Mouse (Mus musculus) limb, embryonic 13.5 days (tissue): Measurements from ENCODE around the gene Zfp773. TPM values are rescaled to one million over a fixed set of nuclear protein-coding genes. Genes with fewer than 3 reads are reported as not detected.
"Not testable (repeated sequence)": the region's sequence is repeated elsewhere in the genome, so short reads cannot be mapped to it uniquely, and the experiment has no call there.

Experiments used
- ATAC-seq: fragments of 200-750 bp; cut with Nextera tagmentation; 2 replicates; pipeline ENCODE4 v1.8.0; 2017; ENCODE audit warnings: low read depth, moderate number of reproducible peaks, moderate TSS enrichment; ENCODE audit not compliant: low FRiP score
- H3K27ac ChIP-seq: fragments of 300-500 bp; sonication (generic); 2 replicates; pipeline ENCODE4 v1.5.1; 2015; ENCODE audit warnings: inconsistent platforms, mild to moderate bottlenecking, moderate library complexity
- H3K27me3 ChIP-seq: fragments of 300-500 bp; sonication (generic); 2 replicates; pipeline ENCODE4 v1.6.1; 2015; ENCODE audit warnings: mild to moderate bottlenecking, inconsistent platforms
- H3K36me3 ChIP-seq: fragments of 300-500 bp; sonication (generic); 2 replicates; pipeline ENCODE4 v1.6.1; 2015; ENCODE audit warnings: inconsistent platforms, mild to moderate bottlenecking, moderate library complexity
- H3K4me1 ChIP-seq: fragments of 300-500 bp; sonication (generic); 2 replicates; pipeline ENCODE4 v1.6.1; 2015; ENCODE audit warnings: inconsistent platforms
- H3K4me2 ChIP-seq: fragments of 300-500 bp; sonication (generic); replicated peaks from 2 replicates; pipeline ENCODE4 v1.6.1; 2015; ENCODE audit warnings: inconsistent platforms, mild to moderate bottlenecking, moderate library complexity
- H3K4me3 ChIP-seq: fragments of 300-500 bp; sonication (generic); 2 replicates; pipeline ENCODE4 v1.5.1; 2015; ENCODE audit warnings: moderate library complexity, mild to moderate bottlenecking, inconsistent platforms
- H3K9ac ChIP-seq: fragments of 300-500 bp; sonication (generic); 2 replicates; pipeline ENCODE4 v1.6.1; 2015; ENCODE audit warnings: mild to moderate bottlenecking, inconsistent platforms
- H3K9me3 ChIP-seq: fragments of 300-500 bp; sonication (generic); 2 replicates; pipeline ENCODE4 v1.6.1; 2016; ENCODE audit warnings: inconsistent platforms
- WGBS: fragments of 180-500 bp; shearing (Covaris S2); methylation state at CpG from one replicate; pipeline ENCODE4 v1.1.7; 2015; 5-methylcytosine and 5-hydroxymethylcytosine counted together
- polyA plus RNA-seq: library from polyadenylated mRNA; unstranded; fragments of >200 nt; fragmentation: Nextera tagmentation; extraction: Ambion mirVana; gene quantifications from 2 replicates; pipeline ENCODE4 v1.2.1, GENCODE M21; 2015

Zfp773 gene
- 3.3 and 3.9 TPM in 2 replicates for polyA plus RNA-seq

DNA sequence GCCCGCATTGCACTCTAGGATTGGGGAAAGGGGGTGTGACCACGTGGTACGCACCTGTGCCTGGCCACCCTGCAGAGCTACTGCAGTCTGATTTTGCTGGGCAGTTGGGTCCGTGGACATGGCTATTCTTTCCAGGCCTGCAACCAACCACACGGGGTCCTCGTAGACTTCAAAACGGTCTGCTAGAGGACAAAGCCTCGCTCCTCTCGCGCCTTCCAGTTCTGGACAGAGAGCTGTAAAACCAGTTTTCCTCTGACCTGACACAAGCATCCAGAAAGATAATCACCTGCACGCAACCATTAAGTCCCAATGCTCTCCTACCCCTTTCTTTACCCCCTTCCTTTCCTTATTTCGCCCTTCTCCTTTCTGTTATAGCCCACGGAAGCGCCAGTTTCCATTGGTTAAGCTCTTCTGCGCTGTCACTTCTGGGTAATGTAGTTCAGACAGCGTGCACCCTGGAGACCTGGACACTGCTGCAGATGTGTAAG is at the start of gene Zfp773:
Gene Zfp773, minus strand, starts transcription at position 377 of the 488 bp plus-strand sequence.
- Histone ChIP-seq H3K9ac (peak within 1 kb of the TSS; percentile 70), H3K4me3 (peak within 1 kb of the TSS; percentile 54), H3K4me2 (peak within 1 kb of the TSS; percentile 69), H3K9me3 (no peaks in the 10 kb centered on the region), H3K4me1 (no peaks in the 10 kb centered on the region), H3K27ac (peak within 1 kb of the TSS; percentile 28; the same call in 1 of the 2 replicates), H3K27me3 (no peaks in the 10 kb centered on the region), H3K36me3 (peaks cover 12% of the 10 kb centered on the region; the same call in 1 of the 2 replicates)
- ATAC-seq: peak; percentile 95
- 5% methylated on average over 16 of the region's 16 CpGs for WGBS

DNA sequence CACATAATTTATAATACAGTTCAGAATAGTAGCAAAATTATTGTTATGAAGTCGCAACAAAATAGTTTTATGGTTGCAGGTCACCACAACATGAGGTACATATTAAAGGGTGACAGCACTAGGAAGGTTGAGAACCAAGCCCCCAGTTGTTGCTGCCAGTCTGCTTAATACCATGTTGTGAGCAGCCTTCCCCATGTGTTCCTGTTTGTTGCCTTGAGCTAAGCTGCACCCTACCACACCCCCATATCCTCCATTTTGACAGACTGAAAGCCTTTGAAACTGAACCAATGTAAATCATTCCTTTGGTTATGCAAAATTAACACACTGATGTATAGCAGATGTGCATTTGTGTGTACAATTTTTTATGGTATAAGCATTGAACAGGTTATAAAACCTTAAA is 49.3 kb upstream of the Zfp773 start:
- no peak overlapping the region for H3K4me3 ChIP-seq
- no peak overlapping the region for H3K27ac ChIP-seq
- H3K4me2 ChIP-seq: no peak overlapping the region
- 59% methylated on average over 1 of the region's 1 CpGs for WGBS
- H3K4me1 ChIP-seq: peaks cover 4% of the 10 kb centered on the region; the same call in 1 of the 2 replicates
- H3K27me3 ChIP-seq: no peaks in the 10 kb centered on the region
- 0 out of 2 replicates have a peak, but pooled peaks have one; percentile 3 for ATAC-seq
- no peak overlapping the region for H3K9ac ChIP-seq
- H3K36me3 ChIP-seq: peaks cover 26% of the 10 kb centered on the region
- H3K9me3 ChIP-seq: no peaks in the 10 kb centered on the region

DNA sequence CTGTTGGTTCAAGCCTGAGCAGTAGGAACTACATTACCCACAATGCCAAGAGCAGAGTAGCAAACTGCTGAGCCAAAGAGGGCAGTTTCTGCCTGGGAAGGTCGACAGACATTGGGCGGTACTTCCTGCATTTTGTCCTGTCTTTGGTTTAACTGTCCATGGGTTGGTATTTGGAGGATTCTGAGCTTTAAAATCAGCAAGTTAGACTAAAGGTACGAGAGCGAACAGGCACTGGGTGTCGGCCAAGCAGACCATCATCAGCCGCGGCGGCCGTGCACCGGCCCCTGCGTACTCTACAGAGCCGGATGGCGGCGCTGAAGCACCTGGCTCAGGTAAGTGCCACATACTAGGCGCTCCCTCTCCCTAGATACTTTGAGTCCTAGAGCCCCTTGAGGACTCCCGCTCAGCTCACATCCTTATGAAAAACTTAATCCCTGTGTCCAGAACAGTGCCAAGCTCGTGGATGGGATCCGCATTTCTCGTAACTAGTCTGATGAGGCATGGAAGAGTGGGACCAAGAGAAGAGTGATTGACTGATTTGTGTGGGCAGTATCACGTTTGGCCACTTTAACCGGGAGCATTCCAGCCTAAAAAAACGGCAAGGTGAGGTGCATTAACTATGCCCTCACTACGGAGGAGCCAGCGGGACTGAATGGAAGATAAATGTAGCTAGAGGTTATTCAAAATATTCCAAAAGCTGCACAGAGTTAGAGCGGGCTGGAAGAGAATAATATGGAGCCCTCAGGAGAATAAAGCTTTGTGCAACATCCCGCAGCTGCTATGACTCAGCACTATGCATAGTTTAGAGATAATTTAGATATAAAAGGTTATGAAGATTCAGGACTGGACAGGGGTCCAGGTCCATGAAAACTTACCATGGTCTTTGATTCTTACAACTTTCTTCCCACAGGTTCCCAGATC is 34.9 kb upstream of the Zfp773 start, which contains the start of gene Zfp418:
Gene Zfp418, plus strand, starts transcription at position 104 of the 921 bp plus-strand sequence.
- peaks cover 6% of the 10 kb centered on the region for H3K4me1 ChIP-seq
- no peaks in the 10 kb centered on the region for H3K27me3 ChIP-seq
- peak within 1 kb of the TSS; percentile 74 for H3K4me3 ChIP-seq
- no peaks in the 10 kb centered on the region for H3K9me3 ChIP-seq
- peak within 1 kb of the TSS; percentile 76 for H3K4me2 ChIP-seq
- peak within 1 kb of the TSS; percentile 79 for H3K9ac ChIP-seq
- peak within 1 kb of the TSS; percentile 69; the same call in 1 of the 2 replicates for H3K27ac ChIP-seq
- ATAC-seq: peak; percentile 94
- peaks cover 12% of the 10 kb centered on the region for H3K36me3 ChIP-seq
- 1% methylated on average over 26 of the region's 26 CpGs for WGBS

DNA sequence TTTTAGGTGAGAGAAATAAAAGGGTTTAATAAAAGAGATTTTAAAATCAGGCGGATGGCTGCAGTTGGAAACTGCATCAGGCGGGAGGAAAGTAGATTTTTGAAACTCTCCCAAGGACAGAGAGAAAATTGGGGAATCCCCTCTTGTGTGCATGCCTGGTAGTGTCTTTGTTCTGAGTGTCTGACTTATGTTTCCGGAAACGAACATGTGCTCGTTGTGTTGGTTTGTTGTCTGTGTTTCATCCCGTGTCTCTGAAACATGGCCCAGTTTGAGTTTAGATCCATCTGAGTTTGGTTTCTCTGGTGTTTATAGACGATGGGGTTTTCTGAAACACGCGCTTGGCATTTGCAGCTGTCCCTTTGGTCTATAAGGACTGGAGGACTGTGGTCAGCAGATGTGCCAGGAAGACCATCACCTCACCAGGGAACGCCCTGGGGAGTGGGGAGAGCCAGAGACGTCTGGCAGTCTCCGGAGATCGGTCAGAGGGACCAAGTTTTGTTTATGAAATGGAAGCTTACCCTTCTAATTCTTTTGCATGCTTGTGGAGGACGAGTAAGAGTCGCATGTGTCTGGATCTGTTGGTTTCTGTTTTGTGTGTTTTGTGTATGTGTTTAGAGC is 9.5 kb upstream of the Zfp773 start:
- Histone ChIP-seq H3K27me3 (no peaks in the 10 kb centered on the region), H3K36me3 (no peaks in the 10 kb centered on the region), H3K27ac (no peak overlapping the region), H3K4me1 (no peaks in the 10 kb centered on the region), H3K9me3 (no peaks in the 10 kb centered on the region; the same call in none of the 2 replicates), H3K4me3 (no peak overlapping the region), H3K9ac (no peak overlapping the region), H3K4me2 (no peak overlapping the region)
- ATAC-seq: no peak
- WGBS: 91% methylated on average over 15 of the region's 15 CpGs

DNA sequence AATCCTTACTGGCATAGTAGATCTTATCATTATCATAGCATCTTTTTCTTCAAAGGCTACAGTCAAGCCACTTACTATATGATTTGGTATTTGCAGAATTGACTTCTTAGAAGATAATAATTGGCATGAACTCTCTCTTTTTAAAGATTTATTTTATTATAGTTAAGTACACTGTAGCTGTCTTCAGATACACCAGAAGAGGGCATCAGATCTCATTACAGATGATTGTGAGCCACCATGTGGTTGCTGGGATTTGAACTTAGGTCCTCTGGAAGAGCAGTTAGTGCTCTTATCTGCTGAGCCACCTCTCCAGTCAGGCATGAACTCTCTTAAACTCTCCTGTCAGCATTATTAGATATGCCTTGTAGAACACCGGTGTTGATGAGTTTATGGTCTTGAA is 7.7 kb upstream of the Zfp773 start:
- no peak for ATAC-seq
- Histone ChIP-seq H3K36me3 (no peaks in the 10 kb centered on the region), H3K4me2 (no peak overlapping the region), H3K27me3 (no peaks in the 10 kb centered on the region), H3K9me3 (no peaks in the 10 kb centered on the region; the same call in none of the 2 replicates), H3K27ac (no peak overlapping the region), H3K9ac (no peak overlapping the region), H3K4me1 (no peaks in the 10 kb centered on the region), H3K4me3 (no peak overlapping the region)
- WGBS: 92% methylated on average over 1 of the region's 1 CpGs

DNA sequence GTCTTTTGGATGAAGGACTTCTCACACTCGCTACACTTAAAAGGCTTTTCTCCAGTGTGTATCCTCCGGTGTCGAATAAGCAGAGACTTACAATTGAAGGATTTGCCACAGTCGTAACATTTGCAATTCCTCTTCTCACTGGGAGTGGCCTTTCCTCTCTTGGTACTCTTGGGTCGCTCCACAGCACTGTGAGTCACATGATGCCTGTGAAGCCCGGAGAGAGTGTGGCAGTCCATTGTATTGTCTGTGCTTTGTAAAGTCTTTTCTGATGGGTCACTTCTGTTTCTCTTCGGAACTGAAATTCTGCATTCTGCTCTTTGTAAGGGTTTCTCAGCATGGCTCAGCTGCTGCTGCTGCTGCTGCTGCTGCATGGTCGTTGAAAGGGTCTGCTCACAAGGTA is 3.8 kb downstream of the Zfp773 start:
- Histone ChIP-seq H3K4me2 (no peak overlapping the region), H3K9me3 (no peaks in the 10 kb centered on the region), H3K4me1 (no peaks in the 10 kb centered on the region), H3K4me3 (no peak overlapping the region), H3K9ac (no peak overlapping the region), H3K27ac (no peak overlapping the region), H3K27me3 (no peaks in the 10 kb centered on the region), H3K36me3 (peaks cover 14% of the 10 kb centered on the region; the same call in 1 of the 2 replicates)
- 78% methylated on average over 8 of the region's 8 CpGs for WGBS
- no peak for ATAC-seq

DNA sequence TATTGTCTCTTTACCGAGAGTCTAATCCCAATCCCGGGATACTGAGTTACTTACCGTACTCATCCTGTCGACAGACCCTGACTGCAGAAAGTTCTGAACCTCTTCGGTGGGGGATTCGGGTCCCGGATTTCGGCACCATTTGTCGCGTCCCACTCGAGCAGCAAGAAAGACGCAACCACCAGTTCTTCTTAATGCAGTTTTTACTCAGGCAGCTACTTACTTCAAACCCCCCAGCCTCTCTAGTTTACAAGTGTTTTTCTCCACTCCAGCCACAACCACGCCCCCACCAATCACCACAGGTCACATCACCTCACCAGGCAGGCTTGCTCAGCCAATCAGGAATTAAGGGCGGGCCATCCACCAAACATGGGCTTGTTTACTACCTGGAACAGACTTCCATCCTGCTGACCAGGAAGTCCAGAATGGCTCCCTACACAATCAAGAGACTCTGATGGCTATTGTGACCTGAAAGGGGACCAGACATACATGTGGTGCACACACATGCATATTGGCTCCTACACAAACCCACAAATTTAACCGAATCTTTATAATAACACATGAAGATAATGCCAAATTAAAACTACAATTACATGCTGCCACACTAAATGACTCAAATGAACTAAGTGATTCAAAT is 5.9 kb downstream of the Zfp773 start:
- not testable (repeated sequence) for H3K27me3 ChIP-seq, H3K27ac ChIP-seq, H3K4me1 ChIP-seq, ATAC-seq, H3K4me3 ChIP-seq, H3K4me2 ChIP-seq, H3K9me3 ChIP-seq, H3K9ac ChIP-seq
- WGBS: 92% methylated on average over 15 of the region's 15 CpGs
- peaks cover 14% of the 10 kb centered on the region; the same call in 1 of the 2 replicates for H3K36me3 ChIP-seq

DNA sequence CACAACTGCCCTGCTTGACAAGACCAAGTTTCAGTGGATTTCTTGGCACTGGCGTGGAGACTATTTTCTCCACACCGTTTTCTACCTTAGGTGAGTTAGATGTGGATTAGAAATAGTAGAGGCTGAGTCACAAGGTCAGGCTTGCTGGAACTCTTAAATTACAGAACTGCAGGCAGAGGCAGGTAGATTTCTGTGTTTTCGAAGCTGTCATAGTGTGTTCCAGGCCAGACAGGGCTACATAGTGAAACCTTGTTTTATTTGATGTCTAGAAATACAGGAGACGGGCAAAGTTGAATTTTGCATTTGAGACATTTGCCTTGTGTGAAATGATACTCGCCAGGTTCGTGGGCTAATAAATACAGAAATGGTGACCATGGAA is 15.0 kb downstream of the Zfp773 start:
- H3K9ac ChIP-seq: no peak overlapping the region
- H3K4me1 ChIP-seq: peaks cover 14% of the 10 kb centered on the region
- peak overlapping the region; percentile 72 for H3K4me2 ChIP-seq
- H3K27me3 ChIP-seq: no peaks in the 10 kb centered on the region
- no peaks in the 10 kb centered on the region for H3K9me3 ChIP-seq
- no peak overlapping the region for H3K27ac ChIP-seq
- H3K36me3 ChIP-seq: peaks cover 30% of the 10 kb centered on the region
- 52% methylated on average over 6 of the region's 6 CpGs for WGBS
- ATAC-seq: no peak; the same call in 1 of the 2 replicates
- peak overlapping the region; percentile 64 for H3K4me3 ChIP-seq

DNA sequence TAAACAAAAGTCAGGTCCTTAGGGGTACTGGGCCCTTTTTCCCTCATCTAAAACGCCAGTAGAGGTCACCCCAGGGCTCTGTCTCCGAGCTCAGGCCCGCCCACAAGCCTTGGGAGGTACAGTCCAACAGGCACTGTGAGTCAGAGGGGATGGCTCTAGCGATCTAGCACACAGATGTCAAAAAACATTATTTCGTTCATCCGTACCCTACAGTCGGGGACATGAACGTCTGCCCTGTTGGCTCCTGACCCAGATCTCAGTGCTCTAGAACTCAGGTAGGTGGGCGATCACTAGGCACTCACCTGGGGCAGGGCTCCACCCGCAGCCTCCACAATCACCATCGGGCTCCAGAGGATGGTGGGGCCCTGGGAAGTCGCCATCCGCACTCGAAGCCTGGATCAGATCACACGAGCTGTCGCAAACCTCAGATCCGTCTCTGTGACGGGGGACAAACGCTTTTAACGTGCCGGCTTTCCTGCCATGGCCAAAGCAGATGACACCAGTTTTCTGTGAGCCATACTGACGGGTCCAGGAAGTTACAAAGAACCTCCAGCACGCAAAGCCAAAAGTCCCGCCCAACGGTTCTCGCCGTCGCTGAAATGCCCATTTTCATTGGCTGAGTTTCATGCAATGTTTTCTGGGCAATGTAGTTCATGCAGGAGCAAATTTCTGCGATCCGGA is 15.5 kb downstream of the Zfp773 start, which contains the start of gene Zfp954:
Gene Zfp954, minus strand, starts transcription at position 568 of the 681 bp plus-strand sequence.
- under 1% methylated on average over 30 of the region's 30 CpGs for WGBS
- peak within 1 kb of the TSS; percentile 64 for H3K4me3 ChIP-seq

DNA sequence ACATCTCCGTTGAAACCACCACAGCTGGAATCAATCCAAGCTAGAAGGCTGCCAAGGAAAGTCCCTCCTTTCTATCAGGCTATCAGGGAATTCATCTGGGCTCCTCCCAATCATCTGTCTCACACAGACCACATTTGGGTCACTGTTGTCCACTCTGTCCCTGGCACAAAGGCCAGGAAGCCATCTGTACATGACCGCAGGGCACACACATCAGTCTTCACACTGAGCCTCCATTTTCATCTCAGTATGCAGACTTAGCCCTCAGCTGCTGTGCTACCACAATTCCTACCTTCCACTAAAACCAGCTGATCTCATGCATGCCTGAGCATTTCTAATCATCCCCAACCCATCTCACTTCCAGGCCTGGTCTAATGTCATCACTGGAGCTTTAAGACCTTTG is 18.1 kb downstream of the Zfp773 start:
- peaks cover 14% of the 10 kb centered on the region for H3K4me1 ChIP-seq
- no peak overlapping the region for H3K4me3 ChIP-seq
- H3K27ac ChIP-seq: no peak overlapping the region
- no peak overlapping the region for H3K9ac ChIP-seq
- H3K36me3 ChIP-seq: peaks cover 61% of the 10 kb centered on the region
- no peaks in the 10 kb centered on the region for H3K9me3 ChIP-seq
- H3K27me3 ChIP-seq: no peaks in the 10 kb centered on the region
- WGBS: 90% methylated on average over 2 of the region's 2 CpGs
- H3K4me2 ChIP-seq: no peak overlapping the region
- no peak for ATAC-seq

More for the DNA sequence above, 15.5 kb downstream of the Zfp773 start, which contains the start of gene Zfp954:
- Histone ChIP-seq H3K27ac (peak within 1 kb of the TSS; percentile 44; the same call in 1 of the 2 replicates), H3K36me3 (peaks cover 36% of the 10 kb centered on the region), H3K9ac (peak within 1 kb of the TSS; percentile 72), H3K4me1 (peaks cover 14% of the 10 kb centered on the region), H3K4me2 (peak within 1 kb of the TSS; percentile 72), H3K27me3 (no peaks in the 10 kb centered on the region), H3K9me3 (no peaks in the 10 kb centered on the region)
- peak; percentile 90 for ATAC-seq

DNA sequence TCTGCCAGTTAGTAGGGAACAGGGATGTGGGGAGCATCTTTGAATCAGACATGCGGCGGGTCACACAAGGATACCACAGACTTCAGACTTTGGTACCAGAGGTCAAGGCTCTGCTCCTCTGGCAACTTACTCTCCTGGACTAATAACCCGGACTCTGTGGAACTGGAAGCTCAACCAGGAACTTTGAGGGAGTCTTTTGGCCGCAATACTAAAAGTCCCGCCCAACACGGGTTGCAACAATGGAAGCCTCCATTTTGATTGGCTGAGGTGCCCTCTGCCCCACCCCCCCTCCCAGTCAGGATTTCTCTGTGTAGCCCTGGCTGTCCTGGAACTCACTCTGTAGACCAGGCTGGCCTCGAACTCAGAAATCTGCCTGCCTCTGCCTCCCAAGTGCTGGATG is 28.1 kb downstream of the Zfp773 start:
- Histone ChIP-seq H3K9me3 (no peaks in the 10 kb centered on the region), H3K27me3 (no peaks in the 10 kb centered on the region), H3K36me3 (peaks cover 6% of the 10 kb centered on the region), H3K4me3 (no peak overlapping the region), H3K4me2 (no peak overlapping the region), H3K9ac (no peak overlapping the region), H3K27ac (no peak overlapping the region), H3K4me1 (no peaks in the 10 kb centered on the region)
- 92% methylated on average over 7 of the region's 7 CpGs for WGBS
- no peak for ATAC-seq
